Mouse (Mus musculus): ENCODE data around the gene Sprn. TPM values are rescaled to one million over a fixed set of nuclear protein-coding genes. Genes with fewer than 3 reads are reported as not detected.

Sprn gene
- polyA plus RNA-seq, 1 experiment from 2014 or later: 29.2 TPM

GRCm38 (mm10) chr7:140187721-140188390 is 33.2 kb upstream of the Sprn start:
- Histone ChIP-seq H3K4me2 (ENCODE audit: low read length) (no peak overlapping the region), H3K4me3 (ENCODE audit: low read depth, low read length) (no peak overlapping the region)

GRCm38 (mm10) chr7:140186646-140187620 is 32.3 kb upstream of the Sprn start:
- H3K27me3 ChIP-seq (ENCODE audit: control insufficient read depth, insufficient read depth, low read depth, low read length): no peaks in the 10 kb centered on the region
- H3K4me3 ChIP-seq (ENCODE audit: low read depth, low read length): no peak overlapping the region
- H3K4me2 ChIP-seq (ENCODE audit: low read length): no peak overlapping the region
- no peak overlapping the region for H3K27ac ChIP-seq (ENCODE audit: low read length)
- no peaks in the 10 kb centered on the region for H3K36me3 ChIP-seq (ENCODE audit: control insufficient read depth, insufficient read depth, low read length)
- H3K9ac ChIP-seq (ENCODE audit: low read depth, low read length): no peak overlapping the region
- WGBS: 62% methylated on average over 18 of the region's 18 CpGs
- H3K9me3 ChIP-seq (replicated peaks; ENCODE audit: control insufficient read depth, low read length, poor library complexity, severe bottlenecking): no peaks in the 10 kb centered on the region
- ATAC-seq: no peak
- no peaks in the 10 kb centered on the region for H3K4me1 ChIP-seq (ENCODE audit: control insufficient read depth, insufficient read depth, low read length)

More at GRCm38 (mm10) chr7:140187721-140188390, 33.2 kb upstream of the Sprn start:
- Histone ChIP-seq H3K27ac (ENCODE audit: low read length) (no peak overlapping the region), H3K9ac (ENCODE audit: low read depth, low read length) (no peak overlapping the region), H3K9me3 (replicated peaks; ENCODE audit: control insufficient read depth, low read length, poor library complexity, severe bottlenecking) (no peaks in the 10 kb centered on the region), H3K27me3 (ENCODE audit: control insufficient read depth, insufficient read depth, low read depth, low read length) (no peaks in the 10 kb centered on the region), H3K36me3 (ENCODE audit: control insufficient read depth, insufficient read depth, low read length) (no peaks in the 10 kb centered on the region), H3K4me1 (ENCODE audit: control insufficient read depth, insufficient read depth, low read length) (no peaks in the 10 kb centered on the region)
- no peak for ATAC-seq
- 82% methylated on average over 7 of the region's 7 CpGs for WGBS

GRCm38 (mm10) chr7:140184206-140184605 is 29.5 kb upstream of the Sprn start:
- no peaks in the 10 kb centered on the region for H3K27me3 ChIP-seq (ENCODE audit: control insufficient read depth, insufficient read depth, low read depth, low read length)
- no peaks in the 10 kb centered on the region for H3K9me3 ChIP-seq (replicated peaks; ENCODE audit: control insufficient read depth, low read length, poor library complexity, severe bottlenecking)
- no peak for ATAC-seq
- H3K4me3 ChIP-seq (ENCODE audit: low read depth, low read length): no peak overlapping the region
- H3K36me3 ChIP-seq (ENCODE audit: control insufficient read depth, insufficient read depth, low read length): no peaks in the 10 kb centered on the region
- no peak overlapping the region for H3K27ac ChIP-seq (ENCODE audit: low read length)
- no peak overlapping the region for H3K9ac ChIP-seq (ENCODE audit: low read depth, low read length)
- 92% methylated on average over 4 of the region's 4 CpGs for WGBS
- H3K4me1 ChIP-seq (ENCODE audit: control insufficient read depth, insufficient read depth, low read length): no peaks in the 10 kb centered on the region
- H3K4me2 ChIP-seq (ENCODE audit: low read length): no peak overlapping the region

- Histone ChIP-seq H3K4me1 (ENCODE audit: control insufficient read depth, insufficient read depth, low read length) (no peaks in the 10 kb centered on the region), H3K4me3 (ENCODE audit: low read depth, low read length) (no peak overlapping the region), H3K4me2 (ENCODE audit: low read length) (no peak overlapping the region), H3K27ac (ENCODE audit: low read length) (no peak overlapping the region), H3K36me3 (ENCODE audit: control insufficient read depth, insufficient read depth, low read length) (no peaks in the 10 kb centered on the region), H3K9ac (ENCODE audit: low read depth, low read length) (no peak overlapping the region), H3K27me3 (ENCODE audit: control insufficient read depth, insufficient read depth, low read depth, low read length) (no peaks in the 10 kb centered on the region), H3K9me3 (replicated peaks; ENCODE audit: control insufficient read depth, low read length, poor library complexity, severe bottlenecking) (no peaks in the 10 kb centered on the region)
- WGBS: 77% methylated on average over 2 of the region's 2 CpGs
- no peak for ATAC-seq
Measured at GRCm38 (mm10) chr7:140180692-140181091, 26.0 kb upstream of the Sprn start.

- WGBS: 84% methylated on average over 2 of the region's 2 CpGs
Measured at GRCm38 (mm10) chr7:140179176-140179575, 24.5 kb upstream of the Sprn start.

GRCm38 (mm10) chr7:140172936-140173335 is 18.3 kb upstream of the Sprn start, which contains the start of gene Olfr523:
TSS of gene Olfr523 (plus strand) at chr7:140173217.
- H3K4me1 ChIP-seq (ENCODE audit: control insufficient read depth, insufficient read depth, low read length): no peaks in the 10 kb centered on the region
- no peak within 1 kb of the TSS for H3K4me3 ChIP-seq (ENCODE audit: low read depth, low read length)
- WGBS: 45% methylated on average over 1 of the region's 1 CpGs
- no peak for ATAC-seq
- no peak within 1 kb of the TSS for H3K4me2 ChIP-seq (ENCODE audit: low read length)
- H3K36me3 ChIP-seq (ENCODE audit: control insufficient read depth, insufficient read depth, low read length): no peaks in the 10 kb centered on the region
- H3K27ac ChIP-seq (ENCODE audit: low read length): no peak within 1 kb of the TSS
- no peaks in the 10 kb centered on the region for H3K9me3 ChIP-seq (replicated peaks; ENCODE audit: control insufficient read depth, low read length, poor library complexity, severe bottlenecking)
- H3K27me3 ChIP-seq (ENCODE audit: control insufficient read depth, insufficient read depth, low read depth, low read length): no peaks in the 10 kb centered on the region
- no peak within 1 kb of the TSS for H3K9ac ChIP-seq (ENCODE audit: low read depth, low read length)

More at GRCm38 (mm10) chr7:140179176-140179575, 24.5 kb upstream of the Sprn start:
- no peak for ATAC-seq
- no peaks in the 10 kb centered on the region for H3K4me1 ChIP-seq (ENCODE audit: control insufficient read depth, insufficient read depth, low read length)
- no peaks in the 10 kb centered on the region for H3K9me3 ChIP-seq (replicated peaks; ENCODE audit: control insufficient read depth, low read length, poor library complexity, severe bottlenecking)
- H3K27ac ChIP-seq (ENCODE audit: low read length): no peak overlapping the region
- H3K36me3 ChIP-seq (ENCODE audit: control insufficient read depth, insufficient read depth, low read length): no peaks in the 10 kb centered on the region
- no peak overlapping the region for H3K4me2 ChIP-seq (ENCODE audit: low read length)
- no peaks in the 10 kb centered on the region for H3K27me3 ChIP-seq (ENCODE audit: control insufficient read depth, insufficient read depth, low read depth, low read length)
- H3K9ac ChIP-seq (ENCODE audit: low read depth, low read length): no peak overlapping the region
- H3K4me3 ChIP-seq (ENCODE audit: low read depth, low read length): no peak overlapping the region

GRCm38 (mm10) chr7:140170863-140171262 is 16.2 kb upstream of the Sprn start:
- Histone ChIP-seq H3K9me3 (replicated peaks; ENCODE audit: control insufficient read depth, low read length, poor library complexity, severe bottlenecking) (no peaks in the 10 kb centered on the region), H3K4me2 (ENCODE audit: low read length) (no peak overlapping the region), H3K4me1 (ENCODE audit: control insufficient read depth, insufficient read depth, low read length) (no peaks in the 10 kb centered on the region), H3K27me3 (ENCODE audit: control insufficient read depth, insufficient read depth, low read depth, low read length) (no peaks in the 10 kb centered on the region), H3K36me3 (ENCODE audit: control insufficient read depth, insufficient read depth, low read length) (no peaks in the 10 kb centered on the region), H3K9ac (ENCODE audit: low read depth, low read length) (no peak overlapping the region), H3K4me3 (ENCODE audit: low read depth, low read length) (no peak overlapping the region), H3K27ac (ENCODE audit: low read length) (no peak overlapping the region)
- WGBS: 96% methylated on average over 3 of the region's 3 CpGs
- ATAC-seq: no peak

GRCm38 (mm10) chr7:140169386-140169785 is 14.7 kb upstream of the Sprn start:
- H3K9me3 ChIP-seq (replicated peaks; ENCODE audit: control insufficient read depth, low read length, poor library complexity, severe bottlenecking): no peaks in the 10 kb centered on the region
- no peak overlapping the region for H3K4me3 ChIP-seq (ENCODE audit: low read depth, low read length)

GRCm38 (mm10) chr7:140167950-140168349 is 13.3 kb upstream of the Sprn start:
- Histone ChIP-seq H3K27ac (ENCODE audit: low read length) (no peak overlapping the region), H3K4me1 (ENCODE audit: control insufficient read depth, insufficient read depth, low read length) (no peaks in the 10 kb centered on the region), H3K4me2 (ENCODE audit: low read length) (no peak overlapping the region), H3K4me3 (ENCODE audit: low read depth, low read length) (no peak overlapping the region), H3K36me3 (ENCODE audit: control insufficient read depth, insufficient read depth, low read length) (no peaks in the 10 kb centered on the region), H3K27me3 (ENCODE audit: control insufficient read depth, insufficient read depth, low read depth, low read length) (no peaks in the 10 kb centered on the region), H3K9me3 (replicated peaks; ENCODE audit: control insufficient read depth, low read length, poor library complexity, severe bottlenecking) (no peaks in the 10 kb centered on the region), H3K9ac (ENCODE audit: low read depth, low read length) (no peak overlapping the region)
- WGBS: 78% methylated on average over 1 of the region's 1 CpGs
- ATAC-seq: no peak

More at GRCm38 (mm10) chr7:140169386-140169785, 14.7 kb upstream of the Sprn start:
- Histone ChIP-seq H3K27ac (ENCODE audit: low read length) (no peak overlapping the region), H3K36me3 (ENCODE audit: control insufficient read depth, insufficient read depth, low read length) (no peaks in the 10 kb centered on the region), H3K4me1 (ENCODE audit: control insufficient read depth, insufficient read depth, low read length) (no peaks in the 10 kb centered on the region), H3K4me2 (ENCODE audit: low read length) (no peak overlapping the region), H3K9ac (ENCODE audit: low read depth, low read length) (no peak overlapping the region), H3K27me3 (ENCODE audit: control insufficient read depth, insufficient read depth, low read depth, low read length) (no peaks in the 10 kb centered on the region)
- 82% methylated on average over 4 of the region's 4 CpGs for WGBS
- no peak for ATAC-seq

All from midbrain, embryonic 16.5 days (tissue).